Mouse (Mus musculus): ENCODE measurements around the gene BC035044. TPM values are rescaled to one million over a fixed set of nuclear protein-coding genes. Genes with fewer than 3 reads are reported as not detected.
"Not testable (repeated sequence)": the region's sequence is repeated elsewhere in the genome, so short reads cannot be mapped to it uniquely, and the experiment has no call there.

Gene BC035044
- polyA plus RNA-seq, 1 experiment from 2014 or later: 0.59 TPM

GRCm38 (mm10) chr6:128900044-128900443 is 9.1 kb upstream of the BC035044 start:
- TF ChIP-seq EP300 (optimal IDR thresholded peaks at IDR 0.05): no peak
- peak; percentile 12; the same call in 1 of the 2 replicates for TF ChIP-seq CTCF (IDR thresholded peaks at IDR 0.05; ENCODE audit: low read depth)
- H3K27ac ChIP-seq (replicated peaks): no peak overlapping the region
- no peaks in the 10 kb centered on the region for H3K4me1 ChIP-seq (replicated peaks; ENCODE audit: control insufficient read depth, insufficient read depth)
- no peak overlapping the region for H3K9ac ChIP-seq (ENCODE audit: low read length)
- H3K4me3 ChIP-seq (ENCODE audit: low read depth, low read length): no peak overlapping the region
- H3K9me3 ChIP-seq (ENCODE audit: control insufficient read depth, low read length): no peaks in the 10 kb centered on the region
- no peaks in the 10 kb centered on the region for H3K36me3 ChIP-seq (ENCODE audit: control insufficient read depth, insufficient read depth, low read length)
- ATAC-seq (ENCODE audit: low FRiP score, low TSS enrichment) (no peak; the same call in 1 of the 2 replicates), DNase-seq (ENCODE audit: low spot score) (no peak)
- no peaks in the 10 kb centered on the region for H3K27me3 ChIP-seq (ENCODE audit: control insufficient read depth, insufficient read depth, low read length)
- 83% methylated on average over 2 of the region's 2 CpGs for WGBS
- no peak overlapping the region for H3K4me2 ChIP-seq (replicated peaks; ENCODE audit: low read depth)

- Histone ChIP-seq H3K9me3 (ENCODE audit: control insufficient read depth, low read length) (no peaks in the 10 kb centered on the region), H3K9ac (ENCODE audit: low read length) (no peak overlapping the region), H3K4me3 (ENCODE audit: low read depth, low read length) (no peak overlapping the region), H3K36me3 (ENCODE audit: control insufficient read depth, insufficient read depth, low read length) (no peaks in the 10 kb centered on the region), H3K27me3 (ENCODE audit: control insufficient read depth, insufficient read depth, low read length) (no peaks in the 10 kb centered on the region), H3K4me2 (replicated peaks; ENCODE audit: low read depth) (no peak overlapping the region), H3K27ac (replicated peaks) (no peak overlapping the region), H3K4me1 (replicated peaks; ENCODE audit: control insufficient read depth, insufficient read depth) (no peaks in the 10 kb centered on the region)
- DNase-seq (ENCODE audit: low spot score) (no peak), ATAC-seq (ENCODE audit: low FRiP score, low TSS enrichment) (no peak)
- no peak for TF ChIP-seq CTCF (IDR thresholded peaks at IDR 0.05; ENCODE audit: low read depth)
- TF ChIP-seq EP300 (optimal IDR thresholded peaks at IDR 0.05): no peak
- 56% methylated on average over 3 of the region's 3 CpGs for WGBS
Observed at GRCm38 (mm10) chr6:128895404-128896001, 4.6 kb upstream of the BC035044 start.

GRCm38 (mm10) chr6:128888834-128889233 is 2.1 kb downstream of the BC035044 start:
- Histone ChIP-seq H3K27ac (replicated peaks) (no peak overlapping the region), H3K4me2 (replicated peaks; ENCODE audit: low read depth) (no peak overlapping the region), H3K9ac (ENCODE audit: low read length) (no peak overlapping the region), H3K36me3 (ENCODE audit: control insufficient read depth, insufficient read depth, low read length) (no peaks in the 10 kb centered on the region), H3K27me3 (ENCODE audit: control insufficient read depth, insufficient read depth, low read length) (no peaks in the 10 kb centered on the region), H3K4me3 (ENCODE audit: low read depth, low read length) (no peak overlapping the region), H3K4me1 (replicated peaks; ENCODE audit: control insufficient read depth, insufficient read depth) (no peaks in the 10 kb centered on the region), H3K9me3 (ENCODE audit: control insufficient read depth, low read length) (no peaks in the 10 kb centered on the region)
- ATAC-seq (ENCODE audit: low FRiP score, low TSS enrichment) (no peak), DNase-seq (ENCODE audit: low spot score) (no peak)
- WGBS: 65% methylated on average over 5 of the region's 5 CpGs
- TF ChIP-seq EP300 (optimal IDR thresholded peaks at IDR 0.05) (no peak), CTCF (IDR thresholded peaks at IDR 0.05; ENCODE audit: low read depth) (0 out of 2 replicates have a peak, but pooled peaks have one; percentile 9)

- H3K27ac ChIP-seq (replicated peaks); H3K4me2 ChIP-seq (replicated peaks; ENCODE audit: low read depth); H3K9me3 ChIP-seq (ENCODE audit: control insufficient read depth, low read length); H3K36me3 ChIP-seq (ENCODE audit: control insufficient read depth, insufficient read depth, low read length); H3K4me3 ChIP-seq (ENCODE audit: low read depth, low read length); H3K9ac ChIP-seq (ENCODE audit: low read length); ATAC-seq (ENCODE audit: low FRiP score, low TSS enrichment); DNase-seq (ENCODE audit: low spot score); H3K4me1 ChIP-seq (replicated peaks; ENCODE audit: control insufficient read depth, insufficient read depth); H3K27me3 ChIP-seq (ENCODE audit: control insufficient read depth, insufficient read depth, low read length): not testable (repeated sequence)
- 81% methylated on average over 5 of the region's 6 CpGs for WGBS
Observed at GRCm38 (mm10) chr6:128887091-128887790, 3.7 kb downstream of the BC035044 start, which contains the start of gene Clec2i. Gene Clec2i, plus strand, starts transcription at chr6:128887588.

GRCm38 (mm10) chr6:128871910-128872610 is 18.9 kb downstream of the BC035044 start:
- DNase-seq (ENCODE audit: low spot score): no peak
- Histone ChIP-seq H3K4me3 (ENCODE audit: low read depth, low read length) (no peak overlapping the region), H3K9ac (ENCODE audit: low read length) (no peak overlapping the region), H3K36me3 (ENCODE audit: control insufficient read depth, insufficient read depth, low read length) (no peaks in the 10 kb centered on the region), H3K4me2 (replicated peaks; ENCODE audit: low read depth) (no peak overlapping the region), H3K4me1 (replicated peaks; ENCODE audit: control insufficient read depth, insufficient read depth) (no peaks in the 10 kb centered on the region), H3K27me3 (ENCODE audit: control insufficient read depth, insufficient read depth, low read length) (no peaks in the 10 kb centered on the region), H3K27ac (replicated peaks) (no peak overlapping the region), H3K9me3 (ENCODE audit: control insufficient read depth, low read length) (no peaks in the 10 kb centered on the region)
- 81% methylated on average over 1 of the region's 1 CpGs for WGBS
- no peak for ATAC-seq (ENCODE audit: low FRiP score, low TSS enrichment)
- TF ChIP-seq EP300 (optimal IDR thresholded peaks at IDR 0.05): no peak
- TF ChIP-seq CTCF (IDR thresholded peaks at IDR 0.05; ENCODE audit: low read depth): no peak

- ATAC-seq (ENCODE audit: low FRiP score, low TSS enrichment): no peak
- DNase-seq (ENCODE audit: low spot score): no peak
- Histone ChIP-seq H3K4me2 (replicated peaks; ENCODE audit: low read depth) (no peak overlapping the region), H3K27ac (replicated peaks) (no peak overlapping the region), H3K4me3 (ENCODE audit: low read depth, low read length) (no peak overlapping the region), H3K4me1 (replicated peaks; ENCODE audit: control insufficient read depth, insufficient read depth) (no peaks in the 10 kb centered on the region), H3K27me3 (ENCODE audit: control insufficient read depth, insufficient read depth, low read length) (no peaks in the 10 kb centered on the region), H3K9me3 (ENCODE audit: control insufficient read depth, low read length) (no peaks in the 10 kb centered on the region), H3K36me3 (ENCODE audit: control insufficient read depth, insufficient read depth, low read length) (no peaks in the 10 kb centered on the region), H3K9ac (ENCODE audit: low read length) (no peak overlapping the region)
- WGBS: 37% methylated on average over 3 of the region's 3 CpGs
- TF ChIP-seq CTCF (IDR thresholded peaks at IDR 0.05; ENCODE audit: low read depth): no peak
- TF ChIP-seq EP300 (optimal IDR thresholded peaks at IDR 0.05): no peak
Observed at GRCm38 (mm10) chr6:128868861-128869260, 22.1 kb downstream of the BC035044 start.

Measured in stomach, postnatal 0 days (tissue).